Mouse (Mus musculus) c-Kit-positive CD71-positive TER-119-positive erythroid progenitor cells, embryonic 14.5 days (primary cell): Measurements from ENCODE around the gene Slc38a2.
A peak's percentile ranks its signal among the peaks of the same experiment; 100 is the strongest.

Experiments used
- DNase-seq: peaks from one replicate; pipeline ENCODE4 v3.0.0-alpha.2; 2013; ENCODE audit warnings: low spot score

Slc38a2 gene

GRCm38 (mm10) chr15:96695455-96696421 is 3.8 kb downstream of the Slc38a2 start:
- DNase-seq = no peak

GRCm38 (mm10) chr15:96694988-96695387 is 4.5 kb downstream of the Slc38a2 start:
- DNase-seq = no peak

DNA sequence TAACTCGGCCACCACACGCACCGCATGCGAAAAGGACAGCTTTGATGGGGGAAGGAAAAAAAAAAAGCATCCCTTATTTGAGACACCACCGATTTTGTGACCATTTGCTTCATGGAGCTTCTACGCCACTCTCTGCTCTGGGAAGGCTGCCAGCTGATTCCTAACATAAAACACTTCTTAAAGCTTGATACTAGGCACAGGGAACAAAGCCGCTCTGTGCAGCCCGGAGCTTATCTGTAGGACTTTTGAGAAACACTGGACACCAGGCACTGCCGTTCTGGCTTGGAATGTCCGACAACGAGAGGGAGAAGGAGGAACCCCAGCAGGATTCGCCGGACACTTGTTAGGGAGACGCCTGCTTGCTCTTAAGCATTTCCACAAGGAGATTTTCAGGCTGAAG is 5.8 kb downstream of the Slc38a2 start:
- no peak for DNase-seq

GRCm38 (mm10) chr15:96692401-96692800 is 7.1 kb downstream of the Slc38a2 start:
- DNase-seq = no peak

DNA sequence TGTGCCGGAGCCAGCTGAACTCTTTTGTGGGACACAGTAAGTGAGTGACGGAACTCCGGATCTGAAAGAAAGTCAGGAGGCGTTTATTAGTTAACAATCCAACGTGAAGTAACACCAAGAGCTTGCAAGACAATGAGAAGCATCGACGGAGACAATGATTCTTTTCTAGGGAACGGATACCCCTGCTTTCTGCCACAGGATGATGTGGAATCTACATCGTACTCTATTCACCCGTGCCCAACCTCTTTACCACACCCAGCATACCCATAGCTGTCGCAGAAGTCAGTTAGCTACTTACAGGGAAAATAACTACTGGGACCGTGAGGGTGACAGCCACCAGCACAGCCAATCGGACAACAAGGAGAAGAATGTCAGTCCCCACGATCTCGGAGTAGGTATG is 8.1 kb downstream of the Slc38a2 start:
- no peak for DNase-seq

- no peak for DNase-seq
Observed at GRCm38 (mm10) chr15:96690829-96691228, 8.7 kb downstream of the Slc38a2 start.

DNA sequence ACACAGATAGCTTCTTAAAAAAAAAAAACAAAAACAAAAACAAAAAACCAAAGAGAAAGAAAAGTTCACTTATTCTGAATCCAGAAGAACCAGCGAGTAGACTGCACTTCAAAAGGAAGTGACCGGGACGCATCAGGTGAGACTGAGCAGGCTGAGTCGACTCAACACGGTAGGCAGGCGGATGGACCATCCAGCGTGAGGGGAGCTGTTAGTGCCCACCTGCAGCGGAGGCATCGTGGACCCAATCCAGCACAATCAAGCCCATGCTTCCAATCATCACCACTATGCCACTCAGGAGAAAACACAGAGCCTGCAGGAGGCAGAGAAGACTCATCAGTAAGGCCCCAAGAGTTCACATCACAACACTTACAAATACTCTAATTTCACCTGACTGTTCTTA is 9.6 kb downstream of the Slc38a2 start:
- no peak for DNase-seq

DNA sequence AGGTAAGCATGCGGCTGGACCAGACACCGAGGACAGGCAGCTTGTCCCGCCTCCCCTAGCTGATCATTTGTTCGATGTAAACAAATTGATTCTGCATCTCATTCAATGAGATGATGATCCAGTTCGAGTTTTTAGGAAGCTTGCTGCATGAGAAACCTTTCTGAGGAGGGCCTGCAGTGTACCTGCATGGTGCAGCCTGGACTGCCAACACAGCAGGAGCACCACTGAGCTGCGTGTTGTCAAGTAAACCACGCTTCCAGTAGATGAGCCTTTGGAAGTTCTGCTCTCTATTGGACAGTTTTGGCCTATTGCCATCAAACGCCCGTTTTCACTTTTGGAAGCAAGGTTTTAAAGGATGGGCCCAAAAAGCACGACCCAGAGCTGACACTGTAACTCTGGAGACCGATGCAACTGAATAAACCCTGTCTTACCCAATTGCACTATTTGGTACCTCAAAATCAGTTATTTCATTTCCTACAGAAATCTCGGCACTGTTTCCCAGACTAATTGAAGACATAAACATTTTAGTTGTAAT is 10.7 kb downstream of the Slc38a2 start:
- no peak for DNase-seq

DNA sequence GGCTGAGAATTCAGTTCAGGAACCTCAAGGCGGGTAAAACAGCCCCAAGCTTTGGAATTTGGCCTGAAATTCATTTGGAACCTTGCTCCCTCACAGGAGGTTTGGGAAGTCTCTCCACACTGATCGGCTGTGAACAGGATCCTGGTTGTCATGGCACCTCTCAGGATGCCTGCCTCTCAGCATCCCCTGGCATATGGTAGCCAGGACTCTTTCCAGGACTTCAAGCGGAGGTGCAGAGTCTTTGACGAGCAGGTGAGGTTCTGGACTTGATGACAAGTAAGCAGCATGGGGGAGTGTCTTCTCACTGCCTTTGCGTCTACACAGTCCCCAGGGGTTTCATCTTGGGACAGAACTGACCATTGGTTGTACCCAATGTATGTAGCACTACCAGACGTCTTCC is 11.5 kb downstream of the Slc38a2 start:
- no peak for DNase-seq

DNA sequence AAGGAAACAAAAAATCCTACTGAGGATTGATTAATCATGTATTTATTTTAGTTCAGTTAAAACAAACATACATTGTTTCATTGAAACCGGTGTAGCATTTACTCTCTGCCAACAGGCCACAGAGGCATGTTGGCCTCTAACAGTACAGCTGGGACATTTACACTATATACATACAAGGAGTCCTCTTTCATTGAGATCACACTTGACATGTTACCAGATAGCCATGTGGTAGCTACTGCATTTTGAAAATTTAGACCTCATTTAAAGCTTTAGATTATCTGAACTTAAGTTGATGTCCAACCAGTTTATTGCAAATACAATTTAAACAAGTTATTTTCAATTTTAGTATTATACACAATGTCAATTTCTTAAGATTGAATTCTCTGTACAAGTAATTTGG is 12.2 kb downstream of the Slc38a2 start:
- DNase-seq = no peak

- DNase-seq = no peak
Observed at GRCm38 (mm10) chr15:96686201-96687159, 13.1 kb downstream of the Slc38a2 start.

GRCm38 (mm10) chr15:96685273-96685672 is 14.3 kb downstream of the Slc38a2 start:
- no peak for DNase-seq

DNA sequence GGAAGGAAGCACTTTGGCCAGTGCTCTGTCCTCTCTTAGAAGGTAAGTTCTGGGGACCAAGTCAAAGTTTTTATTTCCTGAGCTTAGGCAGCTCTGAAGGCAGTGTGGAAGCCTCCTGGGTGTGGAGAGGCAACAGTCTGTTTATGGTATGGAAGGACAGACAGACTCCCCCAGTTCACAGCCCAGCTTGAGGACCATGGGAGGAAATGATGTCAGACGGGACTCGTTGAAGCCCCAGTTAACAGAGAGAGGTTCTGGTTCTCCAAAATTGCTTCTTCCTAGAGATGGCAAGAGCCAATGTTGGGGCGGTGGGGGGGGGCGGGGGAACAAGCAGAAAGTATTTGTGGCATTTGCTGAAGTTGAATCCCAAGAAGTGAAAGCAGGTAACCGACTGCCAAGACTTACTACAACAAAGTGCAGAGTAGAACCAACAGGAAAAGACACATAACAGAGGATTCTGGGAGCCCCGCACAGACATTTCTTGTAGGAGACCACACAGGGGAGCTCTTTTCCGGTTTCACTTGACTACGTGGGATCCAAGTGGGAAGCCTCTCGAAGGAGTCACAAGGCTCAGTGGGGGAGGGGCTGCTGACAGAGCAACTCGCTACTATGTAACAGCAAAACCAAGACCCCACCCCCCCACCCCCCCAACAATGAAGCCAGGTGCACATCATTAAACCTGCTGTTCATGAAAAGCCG is 15.2 kb downstream of the Slc38a2 start:
- no peak for DNase-seq

DNA sequence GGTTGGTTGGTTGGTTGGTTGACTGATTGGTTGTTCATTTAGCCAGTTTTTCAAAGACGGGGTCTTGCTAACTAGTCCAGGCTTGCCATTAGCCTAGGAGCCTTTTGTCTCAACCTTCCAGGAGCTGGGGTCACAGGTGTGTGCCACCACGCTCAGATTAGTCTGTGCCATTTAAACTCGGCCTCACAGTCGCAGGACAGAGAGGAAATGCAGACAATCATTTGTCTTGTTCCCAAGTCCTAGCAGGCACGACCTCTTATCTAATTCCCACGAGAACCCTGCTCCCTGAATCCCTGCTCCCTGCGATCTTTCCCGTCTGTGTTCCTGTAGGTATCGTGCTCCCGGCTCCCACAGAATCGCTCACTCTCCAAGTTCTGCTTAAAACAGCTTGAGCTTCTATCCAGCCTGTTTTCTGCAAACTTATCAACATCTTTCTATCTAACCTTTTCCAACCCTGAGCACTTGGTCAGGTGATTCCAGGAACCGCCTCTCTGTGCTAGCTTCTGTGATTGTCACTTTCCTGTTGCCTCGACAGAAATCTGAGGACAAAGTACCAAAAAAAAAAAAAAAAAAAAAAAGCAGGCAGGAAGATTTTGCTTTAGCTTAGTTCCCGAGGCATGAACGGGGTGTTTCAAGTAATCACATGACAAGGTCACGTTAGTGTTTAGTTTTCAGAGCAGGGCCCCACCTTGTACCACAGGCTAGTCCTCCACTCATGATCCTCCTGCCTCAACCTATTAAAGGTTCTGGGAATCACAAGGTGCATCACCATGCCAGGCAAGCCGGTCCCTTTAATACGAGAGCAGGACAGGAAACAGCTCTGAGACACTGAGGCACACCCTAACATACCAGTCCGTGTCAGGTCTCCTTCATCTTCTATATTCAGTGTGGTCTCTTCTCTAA is 20.4 kb downstream of the Slc38a2 start:
- DNase-seq = no peak

DNA sequence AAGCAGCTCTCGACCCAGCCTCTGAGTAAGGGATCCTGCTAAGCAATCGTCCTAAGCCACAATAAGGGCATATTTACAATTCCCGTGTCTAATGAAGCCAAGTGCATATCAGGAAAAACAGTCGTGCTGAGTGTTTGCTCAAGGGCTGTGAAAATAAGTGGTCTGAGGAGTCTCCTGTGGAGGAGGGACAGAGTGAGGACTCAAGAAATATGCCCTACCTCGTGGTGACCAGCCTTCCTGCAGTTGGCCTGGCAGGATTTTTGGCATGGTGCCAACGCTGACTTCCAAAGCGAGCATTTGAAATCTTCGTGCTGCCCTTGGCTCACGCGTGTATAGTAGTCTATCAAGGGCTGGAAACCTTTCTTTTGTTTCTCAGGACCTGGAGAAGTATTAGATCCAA is 23.0 kb downstream of the Slc38a2 start:
- DNase-seq = no peak

GRCm38 (mm10) chr15:96675744-96676143 is 23.8 kb downstream of the Slc38a2 start:
- no peak for DNase-seq

GRCm38 (mm10) chr15:96675055-96675454 is 24.5 kb downstream of the Slc38a2 start:
- DNase-seq = no peak

DNA sequence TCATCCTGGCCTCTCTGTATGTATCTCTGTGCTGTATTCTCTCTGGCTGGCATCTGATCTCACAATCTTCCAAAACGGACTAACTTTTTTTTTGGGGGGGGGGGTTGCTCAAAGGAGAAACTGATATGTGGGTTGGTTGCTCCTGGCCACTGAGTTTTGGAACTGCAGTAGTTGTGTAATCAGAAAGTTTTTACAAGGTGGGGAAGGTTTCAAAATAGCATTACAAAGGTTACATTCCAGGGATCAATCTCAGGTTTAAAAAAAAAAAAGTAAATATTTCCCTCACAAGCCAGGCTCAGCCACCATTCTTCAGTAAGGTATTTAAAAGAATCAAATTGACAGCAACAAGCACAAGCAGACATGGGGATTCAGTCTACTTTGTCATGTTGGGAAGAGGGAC is 25.4 kb downstream of the Slc38a2 start:
- no peak for DNase-seq

- no peak for DNase-seq
Observed at GRCm38 (mm10) chr15:96669721-96670120, 29.8 kb downstream of the Slc38a2 start.

DNA sequence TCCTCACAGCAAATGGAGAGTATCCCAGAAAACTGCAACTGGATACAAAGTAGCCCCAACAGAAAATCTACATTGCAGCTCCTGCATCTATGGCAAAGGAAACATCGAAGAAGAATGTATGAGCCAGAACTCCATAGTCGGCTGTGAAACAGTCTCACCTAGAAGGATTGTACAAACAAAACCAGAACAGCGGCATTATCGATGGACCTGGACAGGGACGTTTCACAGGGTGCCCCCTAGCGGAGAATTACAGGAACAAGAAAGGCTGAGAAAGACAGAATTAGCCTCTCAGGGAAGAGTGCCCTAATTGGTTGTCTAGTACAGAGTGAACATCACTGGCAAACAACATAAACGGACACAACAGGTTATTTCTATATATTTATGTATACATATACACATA is 32.9 kb downstream of the Slc38a2 start:
- peak; percentile 74 for DNase-seq

GRCm38 (mm10) chr15:96665889-96666288 is 33.6 kb downstream of the Slc38a2 start:
- peak; percentile 82 for DNase-seq
